Mouse (Mus musculus) left cerebral cortex, adult 18-20 months (tissue): ENCODE data around the gene 4930524B15Rik. TPM values are rescaled to one million over a fixed set of nuclear protein-coding genes. Genes with fewer than 3 reads are reported as not detected.

Experiments
- total RNA-seq, 2 experiments: library from RNA; stranded (reverse); gene quantifications; 2 replicates each; pipeline ENCODE4 v1.2.3; 2021

Gene 4930524B15Rik
- total RNA-seq, 2 experiments from 2014 or later = 0.19 to 0.21 TPM

Other genes with a start within 250 kb of the 4930524B15Rik start
- gene Cpeb4, start 93.4 kb upstream of the 4930524B15Rik start, total RNA-seq = 100 to 1,000 TPM; 145 to 152 TPM
- gene Nsg2, start 34.9 kb downstream of the 4930524B15Rik start, total RNA-seq = 100 to 1,000 TPM; 645 to 708 TPM
- not detected for gene Il9r, start 234.7 kb downstream of the 4930524B15Rik start, total RNA-seq
- gene Snrnp25, start 239.8 kb downstream of the 4930524B15Rik start, total RNA-seq = 10 to 100 TPM; 24.5 to 29.0 TPM